Mouse (Mus musculus): ENCODE measurements around the gene Znrf1. TPM values are rescaled to one million over a fixed set of nuclear protein-coding genes. Genes with fewer than 3 reads are reported as not detected.

The Znrf1 gene
- polyA plus RNA-seq, 1 experiment = 103 TPM

GRCm38 (mm10) chr8:111543712-111544380 lies 7.9 kb downstream of the Znrf1 start:
- no peak for DNase-seq
- Histone ChIP-seq H3K4me3 (replicated peaks; ENCODE audit: extremely low read depth, low read depth, low read length) (no peak overlapping the region), H3K4me1 (ENCODE audit: control insufficient read depth, insufficient read depth, low read length) (peaks cover 15% of the 10 kb centered on the region)
- no peak for TF ChIP-seq POLR2A (IDR thresholded peaks at IDR 0.05; ENCODE audit: borderline replicate concordance, extremely low read depth, low read depth, low read length)
- no peak for TF ChIP-seq CTCF (IDR thresholded peaks at IDR 0.05; ENCODE audit: insufficient read depth, low read length)
- WGBS = 79% methylated on average over 9 of the region's 9 CpGs

- 65% methylated on average over 8 of the region's 8 CpGs for WGBS
- TF ChIP-seq POLR2A (IDR thresholded peaks at IDR 0.05; ENCODE audit: borderline replicate concordance, extremely low read depth, low read depth, low read length) = no peak
- TF ChIP-seq CTCF (IDR thresholded peaks at IDR 0.05; ENCODE audit: insufficient read depth, low read length) = no peak
- H3K4me3 ChIP-seq (replicated peaks; ENCODE audit: extremely low read depth, low read depth, low read length) = no peak overlapping the region
- peaks cover 15% of the 10 kb centered on the region for H3K4me1 ChIP-seq (ENCODE audit: control insufficient read depth, insufficient read depth, low read length)
- no peak for DNase-seq
Observed at GRCm38 (mm10) chr8:111545406-111546156, 9.7 kb downstream of the Znrf1 start.

DNA sequence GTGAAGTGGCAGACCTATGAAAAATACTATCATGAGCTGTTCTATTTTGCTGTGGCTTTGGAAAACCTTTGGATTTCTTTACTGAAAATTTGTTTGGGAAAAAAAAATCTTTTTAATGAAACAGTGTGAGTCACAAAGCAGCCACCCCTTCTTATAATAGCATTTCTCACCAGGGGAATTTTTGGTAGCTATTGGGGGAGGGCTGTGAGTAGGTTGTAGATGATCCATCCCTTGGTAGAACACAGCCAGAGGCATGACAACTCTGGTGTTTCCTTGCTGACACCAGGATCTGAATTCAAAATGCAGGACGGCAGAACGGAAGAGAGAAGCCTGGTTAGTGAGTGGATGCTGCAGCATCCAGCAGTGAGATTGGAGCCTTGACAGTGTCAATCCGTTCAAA lies 11.2 kb downstream of the Znrf1 start:
- Histone ChIP-seq H3K4me1 (ENCODE audit: control insufficient read depth, insufficient read depth, low read length) (peaks cover 21% of the 10 kb centered on the region), H3K4me3 (replicated peaks; ENCODE audit: extremely low read depth, low read depth, low read length) (no peak overlapping the region)
- WGBS = 77% methylated on average over 3 of the region's 3 CpGs
- no peak for DNase-seq
- TF ChIP-seq CTCF (IDR thresholded peaks at IDR 0.05; ENCODE audit: insufficient read depth, low read length) (no peak), POLR2A (IDR thresholded peaks at IDR 0.05; ENCODE audit: borderline replicate concordance, extremely low read depth, low read depth, low read length) (no peak)

DNA sequence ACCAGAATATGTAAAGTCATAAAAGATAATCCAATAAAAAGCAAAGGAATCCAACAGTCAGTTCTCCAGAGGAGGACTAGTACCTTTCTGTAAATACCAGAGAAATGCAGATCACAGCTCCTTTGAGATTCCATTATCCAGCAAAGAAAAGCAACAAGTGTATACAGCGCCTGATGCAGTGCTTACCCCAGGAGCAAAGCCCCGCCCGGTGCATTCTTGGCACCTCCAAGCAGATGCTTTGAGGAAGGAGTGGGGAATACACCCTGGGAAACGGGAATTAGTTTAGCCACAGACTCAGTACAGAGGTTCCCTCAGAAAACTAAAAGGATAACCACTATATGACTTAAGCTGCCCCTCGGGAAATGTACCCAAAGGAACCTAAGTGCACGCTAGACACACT lies 12.3 kb downstream of the Znrf1 start:
- H3K4me1 ChIP-seq (ENCODE audit: control insufficient read depth, insufficient read depth, low read length) = peaks cover 21% of the 10 kb centered on the region
- no peak for DNase-seq
- 62% methylated on average over 6 of the region's 6 CpGs for WGBS
- no peak overlapping the region for H3K4me3 ChIP-seq (replicated peaks; ENCODE audit: extremely low read depth, low read depth, low read length)
- TF ChIP-seq CTCF (IDR thresholded peaks at IDR 0.05; ENCODE audit: insufficient read depth, low read length) (no peak), POLR2A (IDR thresholded peaks at IDR 0.05; ENCODE audit: borderline replicate concordance, extremely low read depth, low read depth, low read length) (no peak)

DNA sequence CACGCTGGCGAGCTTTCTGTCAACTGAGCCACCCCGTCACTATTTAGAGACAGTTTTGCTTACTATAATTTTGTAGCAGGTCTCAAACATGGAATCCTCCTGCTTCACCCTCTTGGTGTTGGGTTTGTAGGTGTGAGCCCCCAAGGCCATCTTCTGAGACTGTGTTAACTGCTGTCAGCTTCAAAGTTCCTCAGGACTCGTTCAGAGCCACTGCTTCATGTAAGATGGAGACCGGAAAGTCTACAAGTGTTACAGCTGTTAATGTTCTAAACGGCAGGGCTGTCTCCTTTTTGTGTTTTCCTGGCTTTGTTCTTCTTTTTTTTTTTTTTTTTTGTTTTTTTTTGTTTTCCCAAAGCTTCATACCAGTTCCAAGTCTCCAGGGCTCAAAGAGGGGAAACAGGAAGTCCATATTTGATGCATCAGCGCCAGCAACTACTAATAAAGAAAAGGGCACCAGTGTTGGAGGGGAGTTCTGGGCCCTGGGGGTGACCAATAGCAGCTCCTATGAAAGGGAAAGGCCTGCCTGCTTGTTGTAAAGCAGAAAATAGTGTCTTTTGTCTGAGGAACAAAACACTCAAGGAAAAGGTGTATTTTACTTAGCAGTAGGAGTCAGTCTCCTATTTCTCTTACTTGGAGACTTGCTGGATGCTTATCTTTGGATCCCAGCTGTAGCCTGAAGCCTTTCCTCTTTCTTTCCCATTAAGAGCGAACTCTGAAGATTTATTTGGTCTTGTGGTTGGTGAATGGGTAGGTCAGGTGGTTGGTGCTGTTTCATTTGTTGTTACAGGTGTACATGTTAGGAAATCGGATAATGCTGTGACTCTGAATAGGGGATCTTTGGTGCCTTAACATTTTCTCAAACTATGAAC lies 14.3 kb downstream of the Znrf1 start:
- TF ChIP-seq CTCF (IDR thresholded peaks at IDR 0.05; ENCODE audit: insufficient read depth, low read length) (no peak), POLR2A (IDR thresholded peaks at IDR 0.05; ENCODE audit: borderline replicate concordance, extremely low read depth, low read depth, low read length) (no peak)
- WGBS = 46% methylated on average over 9 of the region's 9 CpGs
- DNase-seq = no peak
- peaks cover 20% of the 10 kb centered on the region for H3K4me1 ChIP-seq (ENCODE audit: control insufficient read depth, insufficient read depth, low read length)
- H3K4me3 ChIP-seq (replicated peaks; ENCODE audit: extremely low read depth, low read depth, low read length) = peak overlapping the region; percentile 6

DNA sequence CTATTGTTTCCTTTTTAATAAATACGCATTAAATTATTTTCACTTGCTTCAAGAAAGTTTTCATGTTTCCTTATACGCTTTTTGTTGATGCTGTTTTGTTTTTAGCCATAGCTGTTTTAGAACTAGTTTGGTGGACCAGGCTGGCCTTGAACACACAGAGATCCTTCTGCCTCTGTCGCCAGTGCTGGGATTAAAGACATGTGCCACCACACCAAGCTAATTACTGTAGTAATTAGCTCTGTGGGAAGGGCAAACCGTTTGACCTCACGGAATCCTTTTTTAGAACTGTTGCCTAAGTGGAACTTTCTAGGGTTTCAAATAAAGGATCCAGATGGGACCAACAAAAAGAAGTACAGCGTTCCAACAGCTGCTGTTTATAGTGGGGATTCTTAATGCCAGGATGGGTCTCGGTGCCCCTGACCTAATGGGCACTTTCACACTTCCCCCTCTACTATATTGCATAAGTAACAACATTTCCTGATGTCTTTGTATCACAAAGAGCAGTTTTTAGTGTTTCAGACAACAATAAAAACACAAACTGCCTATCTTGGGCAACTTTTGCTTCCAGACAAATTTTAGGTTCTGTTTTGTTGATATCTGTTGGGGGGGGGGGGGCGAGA lies 15.7 kb downstream of the Znrf1 start:
- H3K4me1 ChIP-seq (ENCODE audit: control insufficient read depth, insufficient read depth, low read length) = peaks cover 21% of the 10 kb centered on the region
- 58% methylated on average over 8 of the region's 8 CpGs for WGBS
- H3K4me3 ChIP-seq (replicated peaks; ENCODE audit: extremely low read depth, low read depth, low read length) = no peak overlapping the region
- TF ChIP-seq CTCF (IDR thresholded peaks at IDR 0.05; ENCODE audit: insufficient read depth, low read length) = no peak
- TF ChIP-seq POLR2A (IDR thresholded peaks at IDR 0.05; ENCODE audit: borderline replicate concordance, extremely low read depth, low read depth, low read length) = no peak
- DNase-seq = no peak

DNA sequence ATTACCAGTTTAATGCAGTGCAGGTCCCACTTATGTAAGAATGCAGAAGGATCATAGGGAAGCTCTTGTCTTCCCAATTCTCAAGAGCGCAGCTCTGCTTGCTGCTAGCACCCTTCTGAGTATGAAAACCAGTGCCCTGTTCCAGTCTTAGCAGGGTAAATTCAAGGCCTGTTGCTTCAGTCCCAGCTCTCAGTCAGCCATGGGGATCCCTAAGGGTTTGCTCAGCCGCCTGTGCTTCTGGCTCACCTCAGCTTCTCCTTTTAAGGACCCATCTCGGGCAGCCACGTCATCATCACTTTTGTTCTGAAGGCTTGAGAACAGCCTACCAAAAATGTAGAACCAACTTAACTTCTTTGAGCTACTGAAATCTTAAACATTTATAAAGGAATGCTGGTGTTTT lies 25.9 kb downstream of the Znrf1 start:
- peak; percentile 32 for DNase-seq
- TF ChIP-seq POLR2A (IDR thresholded peaks at IDR 0.05; ENCODE audit: borderline replicate concordance, extremely low read depth, low read depth, low read length) (no peak), CTCF (IDR thresholded peaks at IDR 0.05; ENCODE audit: insufficient read depth, low read length) (no peak)

GRCm38 (mm10) chr8:111562274-111562803 lies 26.4 kb downstream of the Znrf1 start:
- WGBS = 64% methylated on average over 5 of the region's 5 CpGs
- TF ChIP-seq CTCF (IDR thresholded peaks at IDR 0.05; ENCODE audit: insufficient read depth, low read length) (no peak), POLR2A (IDR thresholded peaks at IDR 0.05; ENCODE audit: borderline replicate concordance, extremely low read depth, low read depth, low read length) (no peak)
- peaks cover 12% of the 10 kb centered on the region for H3K4me1 ChIP-seq (ENCODE audit: control insufficient read depth, insufficient read depth, low read length)
- no peak for DNase-seq
- H3K4me3 ChIP-seq (replicated peaks; ENCODE audit: extremely low read depth, low read depth, low read length) = no peak overlapping the region

More for the DNA sequence above, 25.9 kb downstream of the Znrf1 start:
- 54% methylated on average over 4 of the region's 4 CpGs for WGBS
- no peak overlapping the region for H3K4me3 ChIP-seq (replicated peaks; ENCODE audit: extremely low read depth, low read depth, low read length)
- H3K4me1 ChIP-seq (ENCODE audit: control insufficient read depth, insufficient read depth, low read length) = peaks cover 13% of the 10 kb centered on the region

DNA sequence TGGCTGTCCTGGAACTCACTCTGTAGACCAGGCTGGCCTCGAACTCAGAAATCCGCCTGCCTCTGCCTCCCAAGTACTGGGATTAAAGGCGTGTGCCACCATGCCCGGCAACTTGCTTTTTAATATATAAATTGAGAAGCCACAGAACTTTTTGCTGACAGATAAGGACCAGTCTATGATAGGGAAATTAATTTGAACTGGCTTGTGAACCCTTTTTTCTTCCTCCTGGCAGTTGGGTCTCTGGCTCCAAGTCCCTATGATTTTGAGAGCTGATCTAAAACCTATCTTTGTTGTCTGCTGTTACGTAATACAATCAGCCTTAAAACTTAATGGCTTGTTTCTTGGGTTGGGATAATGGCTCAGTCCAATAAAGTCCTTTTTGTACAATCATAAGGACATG lies 27.2 kb downstream of the Znrf1 start:
- no peak for TF ChIP-seq POLR2A (IDR thresholded peaks at IDR 0.05; ENCODE audit: borderline replicate concordance, extremely low read depth, low read depth, low read length)
- no peak for TF ChIP-seq CTCF (IDR thresholded peaks at IDR 0.05; ENCODE audit: insufficient read depth, low read length)
- DNase-seq = no peak
- Histone ChIP-seq H3K4me3 (replicated peaks; ENCODE audit: extremely low read depth, low read depth, low read length) (no peak overlapping the region), H3K4me1 (ENCODE audit: control insufficient read depth, insufficient read depth, low read length) (peaks cover 11% of the 10 kb centered on the region)
- WGBS = 94% methylated on average over 5 of the region's 5 CpGs
